Mouse (Mus musculus) stomach, embryonic 14.5 days (tissue): Measurements from ENCODE around the gene Cic. TPM values are rescaled to one million over a fixed set of nuclear protein-coding genes. Genes with fewer than 3 reads are reported as not detected.

Source experiments
- ATAC-seq: fragments of 200-750 bp; cut with Nextera tagmentation; 2 replicates; pipeline ENCODE4 v1.8.0; 2017; ENCODE audit warnings: low read depth, moderate TSS enrichment; ENCODE audit not compliant: insufficient number of reproducible peaks, insufficient read depth, low FRiP score
- H3K27ac ChIP-seq: fragments of 300-500 bp; sonication (generic); 2 replicates; pipeline ENCODE4 v1.5.1; 2014; ENCODE audit warnings: mild to moderate bottlenecking, low read length, moderate library complexity, mixed read lengths
- H3K27me3 ChIP-seq: fragments of 300-500 bp; sonication (generic); 2 replicates; pipeline ENCODE4 v1.6.1; 2014; ENCODE audit warnings: low read length, control low read depth, mixed read lengths; ENCODE audit not compliant: control insufficient read depth, insufficient read depth
- H3K36me3 ChIP-seq: fragments of 300-500 bp; sonication (generic); 2 replicates; pipeline ENCODE4 v1.6.1; 2014; ENCODE audit warnings: mild to moderate bottlenecking, control low read depth, low read length, moderate library complexity, mixed read lengths; ENCODE audit not compliant: control insufficient read depth, insufficient read depth
- H3K4me1 ChIP-seq: fragments of 300-500 bp; sonication (generic); 2 replicates; pipeline ENCODE4 v1.6.1; 2014; ENCODE audit warnings: low read length, control low read depth, mixed read lengths; ENCODE audit not compliant: control insufficient read depth, insufficient read depth
- H3K4me2 ChIP-seq: fragments of 300-500 bp; sonication (generic); replicated peaks from 2 replicates; pipeline ENCODE4 v1.6.1; 2014; ENCODE audit warnings: low read depth, low read length, control low read depth
- H3K4me3 ChIP-seq: fragments of 300-500 bp; sonication (generic); 2 replicates; pipeline ENCODE4 v1.5.1; 2014; ENCODE audit warnings: low read depth, low read length, control low read depth
- H3K9ac ChIP-seq: fragments of 300-500 bp; sonication (generic); replicated peaks from 2 replicates; pipeline ENCODE4 v1.6.1; 2014; ENCODE audit warnings: low read depth, mild to moderate bottlenecking, control low read depth, low read length, moderate library complexity, mixed read lengths
- H3K9me3 ChIP-seq: fragments of 300-500 bp; sonication (generic); 2 replicates; pipeline ENCODE4 v1.6.1; 2016; ENCODE audit warnings: low read depth, low read length, control low read depth; ENCODE audit not compliant: control insufficient read depth
- WGBS: fragments of 180-500 bp; shearing (Covaris S2); extraction: QIAGEN DNeasy Blood & Tissue Kit; methylation state at CpG from one replicate; pipeline ENCODE4 v1.1.7; 2014; 5-methylcytosine and 5-hydroxymethylcytosine counted together
- polyA plus RNA-seq: library from polyadenylated mRNA; unstranded; fragments of >200 nt; fragmentation: Nextera tagmentation; extraction: Ambion mirVana; gene quantifications from 2 replicates; pipeline ENCODE4 v1.2.1, GENCODE M21; 2014

The Cic gene
- polyA plus RNA-seq, 1 experiment from 2014 or later = 51.4 TPM

GRCm38 (mm10) chr7:25227523-25228300 is 39.8 kb upstream of the Cic start:
- 100% methylated on average over 1 of the region's 1 CpGs for WGBS
- peaks cover 73% of the 10 kb centered on the region for H3K36me3 ChIP-seq
- ATAC-seq = no peak

GRCm38 (mm10) chr7:25230690-25231285 is 36.7 kb upstream of the Cic start:
- H3K4me3 ChIP-seq = no peak overlapping the region
- H3K4me2 ChIP-seq = no peak overlapping the region
- no peak for ATAC-seq
- H3K9me3 ChIP-seq = no peaks in the 10 kb centered on the region
- WGBS = 85% methylated on average over 9 of the region's 9 CpGs
- H3K36me3 ChIP-seq = peaks cover 84% of the 10 kb centered on the region
- no peak overlapping the region for H3K9ac ChIP-seq
- no peaks in the 10 kb centered on the region for H3K27me3 ChIP-seq
- H3K4me1 ChIP-seq = peaks cover 5% of the 10 kb centered on the region; the same call in 1 of the 2 replicates
- H3K27ac ChIP-seq = no peak overlapping the region

More at GRCm38 (mm10) chr7:25227523-25228300, 39.8 kb upstream of the Cic start:
- Histone ChIP-seq H3K4me1 (peaks cover under 1% of the 10 kb centered on the region; the same call in 1 of the 2 replicates), H3K9ac (no peak overlapping the region), H3K4me2 (no peak overlapping the region), H3K9me3 (no peaks in the 10 kb centered on the region), H3K4me3 (no peak overlapping the region), H3K27ac (no peak overlapping the region), H3K27me3 (no peaks in the 10 kb centered on the region)

GRCm38 (mm10) chr7:25232101-25232648 is 35.3 kb upstream of the Cic start:
- no peak overlapping the region for H3K9ac ChIP-seq
- no peaks in the 10 kb centered on the region for H3K9me3 ChIP-seq
- no peak for ATAC-seq
- 58% methylated on average over 5 of the region's 5 CpGs for WGBS
- no peak overlapping the region for H3K27ac ChIP-seq
- no peak overlapping the region for H3K4me3 ChIP-seq
- peaks cover 71% of the 10 kb centered on the region for H3K36me3 ChIP-seq
- no peak overlapping the region for H3K4me2 ChIP-seq
- no peaks in the 10 kb centered on the region for H3K27me3 ChIP-seq
- peaks cover 15% of the 10 kb centered on the region for H3K4me1 ChIP-seq

GRCm38 (mm10) chr7:25233061-25233460 is 34.4 kb upstream of the Cic start:
- no peak overlapping the region for H3K9ac ChIP-seq
- WGBS = 71% methylated on average over 2 of the region's 2 CpGs
- H3K9me3 ChIP-seq = no peaks in the 10 kb centered on the region
- peaks cover 62% of the 10 kb centered on the region for H3K36me3 ChIP-seq
- H3K27me3 ChIP-seq = no peaks in the 10 kb centered on the region
- no peak for ATAC-seq
- H3K4me3 ChIP-seq = no peak overlapping the region
- no peak overlapping the region for H3K27ac ChIP-seq
- no peak overlapping the region for H3K4me2 ChIP-seq
- H3K4me1 ChIP-seq = peaks cover 15% of the 10 kb centered on the region

GRCm38 (mm10) chr7:25235526-25235925 is 32.0 kb upstream of the Cic start:
- ATAC-seq = no peak
- no peak overlapping the region for H3K4me3 ChIP-seq
- H3K9ac ChIP-seq = no peak overlapping the region
- H3K27me3 ChIP-seq = no peaks in the 10 kb centered on the region
- H3K9me3 ChIP-seq = no peaks in the 10 kb centered on the region
- peaks cover 15% of the 10 kb centered on the region for H3K4me1 ChIP-seq
- no peak overlapping the region for H3K27ac ChIP-seq
- H3K36me3 ChIP-seq = peaks cover 38% of the 10 kb centered on the region
- H3K4me2 ChIP-seq = no peak overlapping the region
- WGBS = 89% methylated on average over 5 of the region's 5 CpGs

- Histone ChIP-seq H3K27me3 (no peaks in the 10 kb centered on the region), H3K4me2 (peak within 1 kb of the TSS; percentile 75), H3K4me1 (peaks cover 15% of the 10 kb centered on the region), H3K4me3 (peak within 1 kb of the TSS; percentile 82), H3K27ac (peak within 1 kb of the TSS; percentile 70; the same call in 1 of the 2 replicates), H3K36me3 (peaks cover 25% of the 10 kb centered on the region), H3K9ac (peak within 1 kb of the TSS; percentile 90), H3K9me3 (no peaks in the 10 kb centered on the region)
- peak; percentile 91 for ATAC-seq
- under 1% methylated on average over 72 of the region's 76 CpGs for WGBS
Observed at GRCm38 (mm10) chr7:25237249-25238014, 30.1 kb upstream of the Cic start, which contains the start of gene Gsk3a. Gene Gsk3a (minus strand): TSS chr7:25237851.

GRCm38 (mm10) chr7:25238015-25238706 is 29.3 kb upstream of the Cic start:
- H3K4me3 ChIP-seq = peak overlapping the region; percentile 82
- H3K4me1 ChIP-seq = peaks cover 15% of the 10 kb centered on the region
- H3K9ac ChIP-seq = no peak overlapping the region
- peak overlapping the region; percentile 75 for H3K4me2 ChIP-seq
- 0% methylated on average over 23 of the region's 23 CpGs for WGBS
- no peaks in the 10 kb centered on the region for H3K9me3 ChIP-seq
- no peaks in the 10 kb centered on the region for H3K27me3 ChIP-seq
- peaks cover 29% of the 10 kb centered on the region for H3K36me3 ChIP-seq
- peak; percentile 90 for ATAC-seq
- peak overlapping the region; percentile 70; the same call in 1 of the 2 replicates for H3K27ac ChIP-seq
